In genomic region chr13:45008150-45008549, GRCm38 (mm10) we compare ENCODE assay signal across 8 mouse cellular contexts. TPM values are rescaled to one million over a fixed set of nuclear protein-coding genes. Genes with fewer than 3 reads are reported as not detected.
DNase-seq lines count a peak whose midpoint lies in the region; ATAC-seq and TF ChIP-seq lines count a peak whose summit lies in the region.

No protein-coding gene starts in this region.

- no peak overlapping the region for H3K4me2 ChIP-seq in intestine, postnatal 0 days (replicated peaks; ENCODE audit: low read depth)
- H3K4me2 ChIP-seq in intestine, embryonic 15.5 days (replicated peaks): no peak overlapping the region

- no peak overlapping the region for H3K4me3 ChIP-seq in intestine, postnatal 0 days (ENCODE audit: low read depth, low read length)
- no peak overlapping the region for H3K4me3 ChIP-seq in intestine, embryonic 15.5 days (replicated peaks)
- no peak overlapping the region for H3K4me3 ChIP-seq in ES-E14 (ENCODE audit: insufficient read depth in 1 of 2, low read depth in 1 of 2, low read length in 2 of 2, poor library complexity in 1 of 2, severe bottlenecking in 1 of 2)
- no peak overlapping the region for H3K4me3 ChIP-seq in cortical plate, adult 2 months (ENCODE audit: insufficient read depth, low read length)

- H3K36me3 ChIP-seq in intestine, postnatal 0 days (ENCODE audit: control insufficient read depth, insufficient read depth): no peaks in the 10 kb centered on the region
- no peaks in the 10 kb centered on the region for H3K36me3 ChIP-seq in intestine, embryonic 15.5 days
- H3K36me3 ChIP-seq in ES-E14 (ENCODE audit: control insufficient read depth, insufficient read depth, low read length, poor library complexity, severe bottlenecking): no peaks in the 10 kb centered on the region

- in situ Hi-C loops in ES-E14 (cut with MboI; ENCODE audit: low sequenced_read_pairs in 2 of 2, unreplicated experiment in 2 of 2): no loop called here

- H3K27ac ChIP-seq in intestine, postnatal 0 days (ENCODE audit: low read depth, low read length): no peak overlapping the region
- no peak overlapping the region for H3K27ac ChIP-seq in intestine, embryonic 15.5 days
- H3K27ac ChIP-seq in ES-E14 (ENCODE audit: insufficient read depth, low read depth, low read length, poor library complexity, severe bottlenecking): no peak overlapping the region
- H3K27ac ChIP-seq in cortical plate, adult 2 months (ENCODE audit: insufficient read depth, low read length): no peak overlapping the region

- 85% methylated on average over 7 of the region's 7 CpGs for WGBS in intestine, postnatal 0 days
- 86% methylated on average over 7 of the region's 7 CpGs for WGBS in intestine, embryonic 15.5 days

- no peaks in the 10 kb centered on the region for H3K4me1 ChIP-seq in intestine, postnatal 0 days (replicated peaks; ENCODE audit: control insufficient read depth, insufficient read depth, low read length)
- no peaks in the 10 kb centered on the region for H3K4me1 ChIP-seq in intestine, embryonic 15.5 days (replicated peaks)
- no peaks in the 10 kb centered on the region for H3K4me1 ChIP-seq in ES-E14 (ENCODE audit: control insufficient read depth in 2 of 2, insufficient read depth in 2 of 2, low read length in 2 of 2, poor library complexity in 1 of 2)
- no peaks in the 10 kb centered on the region for H3K4me1 ChIP-seq in cortical plate, adult 2 months (ENCODE audit: control insufficient read depth, insufficient read depth, low read length)

- no peak for TF ChIP-seq POLR2A in cortical plate, adult 2 months (IDR thresholded peaks at IDR 0.05; ENCODE audit: extremely low read depth, insufficient read depth, low read length)

- no peak overlapping the region for H3K9ac ChIP-seq in intestine, postnatal 0 days (ENCODE audit: low read depth, low read length)
- H3K9ac ChIP-seq in intestine, embryonic 15.5 days: no peak overlapping the region
- H3K9ac ChIP-seq in ES-E14 (ENCODE audit: insufficient read depth, low read depth, low read length, poor library complexity, severe bottlenecking): no peak overlapping the region

- no peaks in the 10 kb centered on the region for H3K9me3 ChIP-seq in intestine, postnatal 0 days (ENCODE audit: control insufficient read depth)
- H3K9me3 ChIP-seq in intestine, embryonic 15.5 days: no peaks in the 10 kb centered on the region
- H3K9me3 ChIP-seq in ES-E14 (ENCODE audit: control insufficient read depth, insufficient read depth, low read depth, low read length): no peaks in the 10 kb centered on the region

- ATAC-seq in intestine, postnatal 0 days: no peak
- no peak for ATAC-seq in intestine, embryonic 15.5 days
- peak; percentile 90 for ATAC-seq in megakaryocyte progenitor cell, adult 5-6 weeks (replicated peaks; ENCODE audit: poor library complexity)
- no peak; the same call in 1 of the 2 replicates for ATAC-seq in monocyte, adult 5-6 weeks (replicated peaks; ENCODE audit: insufficient number of reproducible peaks, low FRiP score, low TSS enrichment, poor library complexity, severe bottlenecking)

- peak; percentile 60 for DNase-seq in ES-E14 (ENCODE audit: low read depth, low spot score)
- DNase-seq in yolk sac, embryonic 10.5 days (ENCODE audit: low spot score): no peak
- DNase-seq in layer of hippocampus, adult 11-12 months (ENCODE audit: low spot score): no peak

- no peaks in the 10 kb centered on the region for H3K27me3 ChIP-seq in intestine, postnatal 0 days (replicated peaks; ENCODE audit: control insufficient read depth, insufficient read depth, low read length)
- H3K27me3 ChIP-seq in intestine, embryonic 15.5 days (replicated peaks): no peaks in the 10 kb centered on the region

- peak; percentile 81 for TF ChIP-seq CTCF in intestine, postnatal 0 days (IDR thresholded peaks at IDR 0.05; ENCODE audit: low read depth)
- peak; percentile 33; the same call in 1 of the 2 replicates for TF ChIP-seq CTCF in cortical plate, adult 2 months (IDR thresholded peaks at IDR 0.05; ENCODE audit: extremely low read depth, insufficient read depth, low read length)

TF ChIP-seq in ES-E14, 5 proteins besides CTCF, POLR2A, EP300 and RAD21:
- no peak for TF ChIP-seq CHD2 (IDR thresholded peaks at IDR 0.05; ENCODE audit: low read depth, low read length)
- no peak for TF ChIP-seq ZNF384 (IDR thresholded peaks at IDR 0.05; ENCODE audit: low read depth, low read length)
- TF ChIP-seq HCFC1 (IDR thresholded peaks at IDR 0.05; ENCODE audit: borderline replicate concordance, insufficient read depth, low read length): no peak
- peak; percentile 76 for TF ChIP-seq ZC3H11A (IDR thresholded peaks at IDR 0.05; ENCODE audit: borderline replicate concordance, low read depth, low read length)
- TF ChIP-seq MAFK (IDR thresholded peaks at IDR 0.05; ENCODE audit: insufficient read depth, low read depth, low read length): no peak

RNA-seq across cellular contexts. Expression of gene Dtnbp1, which starts 6.2 kb away (rescaled TPM):
- polyA plus RNA-seq in intestine, postnatal 0 days (2015; fragmentation: Nextera tagmentation; extraction: Ambion mirVana): 65.2 and 69.7 TPM in 2 replicates
- polyA plus RNA-seq in intestine, embryonic 15.5 days (2015; fragmentation: Nextera tagmentation; extraction: Ambion mirVana): 62.0 and 63.8 TPM in 2 replicates
- 12.3 and 15.8 TPM in 2 replicates for total RNA-seq in ES-E14 (2012; rRNA removed)
- 136 and 144 TPM in 2 replicates for polyA plus RNA-seq in cortical plate, adult 2 months (2012; rRNA removed)
- 89.4 and 94.5 TPM in 2 replicates for total RNA-seq in megakaryocyte progenitor cell, adult 5-6 weeks (2015)
- 98.2 and 104 TPM in 2 replicates for total RNA-seq in megakaryocyte progenitor cell, adult 5-6 weeks (2017)
- total RNA-seq in monocyte, adult 5-6 weeks (2017): 28.6 to 38.3 TPM (median 35.3 TPM) in 3 replicates
